Mouse (Mus musculus) limb, embryonic 12.5 days (tissue): ENCODE results near the gene AI854703. TPM values are rescaled to one million over a fixed set of nuclear protein-coding genes. Genes with fewer than 3 reads are reported as not detected.

Experiments used
- ATAC-seq: fragments of 200-750 bp; cut with Nextera tagmentation; 2 replicates; pipeline ENCODE4 v1.8.0; 2017; ENCODE audit warnings: low read depth, moderate TSS enrichment; ENCODE audit not compliant: insufficient number of reproducible peaks, insufficient read depth, low FRiP score, low TSS enrichment
- H3K27ac ChIP-seq: fragments of 300-500 bp; sonication (generic); 2 replicates; pipeline ENCODE4 v1.5.1; 2016; ENCODE audit warnings: mild to moderate bottlenecking, moderate library complexity
- H3K27me3 ChIP-seq: fragments of 300-500 bp; sonication (generic); 2 replicates; pipeline ENCODE4 v1.6.1; 2016; ENCODE audit warnings: mild to moderate bottlenecking, moderate library complexity
- H3K36me3 ChIP-seq: fragments of 300-500 bp; sonication (generic); 2 replicates; pipeline ENCODE4 v1.6.1; 2016; ENCODE audit warnings: mild to moderate bottlenecking, moderate library complexity
- H3K4me1 ChIP-seq: fragments of 300-500 bp; sonication (generic); replicated peaks from 2 replicates; pipeline ENCODE4 v1.6.1; 2016
- H3K4me2 ChIP-seq: fragments of 300-500 bp; sonication (generic); 2 replicates; pipeline ENCODE4 v1.6.1; 2016; ENCODE audit warnings: mild to moderate bottlenecking, moderate library complexity
- H3K4me3 ChIP-seq: fragments of 300-500 bp; sonication (generic); replicated peaks from 2 replicates; pipeline ENCODE4 v1.5.1; 2016; ENCODE audit warnings: mild to moderate bottlenecking
- H3K9ac ChIP-seq: fragments of 300-500 bp; sonication (generic); replicated peaks from 2 replicates; pipeline ENCODE4 v1.6.1; 2016; ENCODE audit warnings: mild to moderate bottlenecking, moderate library complexity
- H3K9me3 ChIP-seq: fragments of 300-500 bp; sonication (generic); 2 replicates; pipeline ENCODE4 v1.6.1; 2016; ENCODE audit warnings: mild to moderate bottlenecking, moderate library complexity
- WGBS: fragments of 180-500 bp; shearing (Covaris S2); methylation state at CpG from one replicate; pipeline ENCODE4 v1.1.7; 2016; 5-methylcytosine and 5-hydroxymethylcytosine counted together
- polyA plus RNA-seq: library from polyadenylated mRNA; unstranded; fragments of >200 nt; fragmentation: Nextera tagmentation; extraction: Ambion mirVana; gene quantifications from 2 replicates; pipeline ENCODE4 v1.2.1, GENCODE M21; 2016

The AI854703 gene
- polyA plus RNA-seq, 1 experiment from 2014 or later = 1.3 TPM

DNA sequence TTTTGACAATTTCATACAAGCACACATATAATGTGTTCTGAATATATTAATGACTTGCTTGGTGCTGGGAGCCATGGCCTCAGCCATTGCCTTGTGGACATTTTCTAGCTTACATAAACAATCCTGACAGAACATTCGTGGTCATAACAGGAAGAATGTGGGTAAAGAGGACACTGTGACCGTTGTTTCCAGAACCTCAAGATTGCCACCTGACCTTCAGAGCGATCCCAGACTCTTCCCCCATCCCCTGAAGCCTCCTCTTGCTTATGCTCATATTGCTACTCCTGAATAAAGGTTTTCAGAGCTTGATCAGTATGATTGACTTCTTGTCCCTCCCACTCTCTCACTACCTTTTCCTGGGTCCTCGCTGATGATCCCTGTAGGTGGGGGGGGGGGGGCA is 51.8 kb downstream of the AI854703 start:
- Histone ChIP-seq H3K27me3 (no peaks in the 10 kb centered on the region), H3K36me3 (no peaks in the 10 kb centered on the region), H3K27ac (no peak overlapping the region), H3K9me3 (no peaks in the 10 kb centered on the region), H3K9ac (no peak overlapping the region), H3K4me3 (no peak overlapping the region), H3K4me1 (no peaks in the 10 kb centered on the region; the same call in 1 of the 2 replicates), H3K4me2 (no peak overlapping the region)
- 86% methylated on average over 4 of the region's 4 CpGs for WGBS
- no peak for ATAC-seq

DNA sequence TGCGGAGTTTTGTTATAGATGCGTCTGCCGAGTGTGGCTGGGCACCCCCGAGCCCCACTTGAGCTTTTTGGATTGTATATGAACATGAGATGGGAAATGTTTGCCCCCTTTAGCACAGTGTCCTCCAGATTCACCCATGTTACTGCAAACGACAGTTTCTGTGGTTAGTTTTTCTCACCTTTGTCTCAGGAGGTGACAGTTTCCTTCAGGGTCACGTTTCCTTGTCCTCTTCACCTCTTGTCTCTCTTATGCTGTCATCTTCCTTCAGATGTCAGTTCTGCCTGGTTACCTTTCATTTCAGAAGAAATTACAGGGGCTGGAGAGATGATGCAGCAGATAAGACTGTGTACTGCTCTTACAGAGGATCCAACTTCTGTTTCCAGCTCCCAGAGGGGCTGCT is 53.1 kb downstream of the AI854703 start:
- Histone ChIP-seq H3K4me2 (no peak overlapping the region), H3K9me3 (no peaks in the 10 kb centered on the region), H3K27ac (no peak overlapping the region), H3K4me3 (no peak overlapping the region), H3K27me3 (no peaks in the 10 kb centered on the region), H3K9ac (no peak overlapping the region), H3K36me3 (no peaks in the 10 kb centered on the region), H3K4me1 (no peaks in the 10 kb centered on the region; the same call in 1 of the 2 replicates)
- no peak for ATAC-seq
- 75% methylated on average over 6 of the region's 6 CpGs for WGBS

DNA sequence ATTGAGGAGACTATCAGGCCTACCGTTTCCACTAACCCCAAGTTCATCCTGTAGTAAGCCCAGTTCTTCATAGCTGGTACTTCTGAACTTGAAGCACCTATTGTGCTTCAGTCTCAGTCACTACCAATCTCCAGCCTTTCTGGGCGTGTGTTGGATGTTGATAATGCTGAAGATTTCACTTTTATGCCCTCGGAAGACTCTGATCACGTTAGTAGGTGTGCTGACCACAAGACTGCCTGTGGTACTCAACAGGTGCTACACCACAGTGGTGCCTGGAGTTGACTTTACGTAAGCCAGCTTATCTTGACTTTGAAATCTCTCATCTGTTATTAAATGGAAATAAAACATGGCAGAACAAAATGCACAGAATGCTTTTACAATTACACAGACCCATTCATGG is 53.9 kb downstream of the AI854703 start:
- Histone ChIP-seq H3K4me1 (no peaks in the 10 kb centered on the region; the same call in 1 of the 2 replicates), H3K27me3 (no peaks in the 10 kb centered on the region), H3K27ac (no peak overlapping the region), H3K4me3 (no peak overlapping the region), H3K36me3 (no peaks in the 10 kb centered on the region), H3K9ac (no peak overlapping the region), H3K4me2 (no peak overlapping the region), H3K9me3 (no peaks in the 10 kb centered on the region)
- ATAC-seq = no peak
- WGBS = 76% methylated on average over 5 of the region's 5 CpGs

DNA sequence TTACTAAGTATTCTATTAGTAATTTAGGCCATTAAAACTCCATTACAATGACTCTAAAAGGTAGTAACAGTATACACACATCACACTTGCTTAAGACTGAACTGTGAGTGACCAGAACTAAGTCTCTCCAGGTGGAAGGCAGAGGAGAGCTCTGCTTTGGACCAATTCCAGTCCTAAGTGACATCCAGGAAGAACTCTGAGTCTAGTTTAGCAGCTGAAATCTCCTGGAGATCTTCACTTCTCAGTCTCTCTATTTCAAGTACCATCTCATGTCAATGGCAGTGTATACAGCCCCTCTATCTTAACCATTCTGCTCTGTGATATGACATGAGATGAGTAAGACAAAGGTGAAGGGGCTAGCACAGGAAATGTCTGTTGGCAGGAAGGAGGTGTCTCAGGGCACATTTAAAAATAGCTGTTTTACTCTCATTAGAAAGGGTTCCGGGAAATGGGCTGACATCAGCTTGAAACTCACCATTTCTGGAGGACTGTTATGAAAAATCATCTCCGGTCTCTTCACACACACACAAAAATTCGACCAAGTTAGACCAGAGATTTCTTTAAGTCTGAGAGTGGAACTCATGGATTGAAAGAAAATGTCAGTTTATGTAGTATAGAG is 55.0 kb downstream of the AI854703 start:
- Histone ChIP-seq H3K4me1 (no peaks in the 10 kb centered on the region), H3K4me2 (no peak overlapping the region), H3K27me3 (no peaks in the 10 kb centered on the region), H3K4me3 (no peak overlapping the region), H3K27ac (no peak overlapping the region), H3K36me3 (no peaks in the 10 kb centered on the region), H3K9ac (no peak overlapping the region), H3K9me3 (no peaks in the 10 kb centered on the region)
- no peak for ATAC-seq
- 85% methylated on average over 3 of the region's 3 CpGs for WGBS

GRCm38 (mm10) chr6:48682271-48682670 is 55.7 kb downstream of the AI854703 start:
- Histone ChIP-seq H3K36me3 (no peaks in the 10 kb centered on the region), H3K4me2 (no peak overlapping the region), H3K4me3 (no peak overlapping the region), H3K4me1 (no peaks in the 10 kb centered on the region), H3K27me3 (no peaks in the 10 kb centered on the region), H3K9ac (no peak overlapping the region), H3K27ac (no peak overlapping the region), H3K9me3 (no peaks in the 10 kb centered on the region)
- ATAC-seq = no peak
- WGBS = 79% methylated on average over 4 of the region's 4 CpGs

Other genes starting within 250 kb of the AI854703 start
- gene Krba1, start 231.2 kb upstream of the AI854703 start, polyA plus RNA-seq = 29.9 and 32.1 TPM in 2 replicates
- 23.5 and 23.7 TPM in 2 replicates for gene Zfp467, start 180.9 kb upstream of the AI854703 start, polyA plus RNA-seq
- 0.33 and 0.38 TPM in 2 replicates for gene Sspo, start 178.5 kb upstream of the AI854703 start, polyA plus RNA-seq
- 5.5 and 6.9 TPM in 2 replicates for gene Atp6v0e2, start 89.1 kb upstream of the AI854703 start, polyA plus RNA-seq
- 9.0 and 11.4 TPM in 2 replicates for gene Lrrc61, start 72.0 kb upstream of the AI854703 start, polyA plus RNA-seq
- gene Rarres2, start 54.0 kb upstream of the AI854703 start, polyA plus RNA-seq = 4.9 and 6.9 TPM in 2 replicates
- gene Gm45021, start 37.2 kb upstream of the AI854703 start, polyA plus RNA-seq = not detected in 2 replicates
- gene Repin1, start 32.9 kb upstream of the AI854703 start, polyA plus RNA-seq = 43.2 and 46.4 TPM in 2 replicates
- gene Gm44965, start 32.8 kb upstream of the AI854703 start, polyA plus RNA-seq = 0.72 TPM in 1 of 2 replicates, not detected in the other
- 9.7 and 10.5 TPM in 2 replicates for gene Zfp775, start 24.7 kb upstream of the AI854703 start, polyA plus RNA-seq
- gene Gimap8, start 20.5 kb downstream of the AI854703 start, polyA plus RNA-seq = 0.66 and 0.74 TPM in 2 replicates
- gene Gimap9, start 49.4 kb downstream of the AI854703 start, polyA plus RNA-seq = 5.8 and 5.9 TPM in 2 replicates
- 10.0 and 10.5 TPM in 2 replicates for gene Gimap4, start 57.8 kb downstream of the AI854703 start, polyA plus RNA-seq
- gene Gimap6, start 81.5 kb downstream of the AI854703 start, polyA plus RNA-seq = 12.9 and 14.1 TPM in 2 replicates
- gene Gm28053, start 91.8 kb downstream of the AI854703 start, polyA plus RNA-seq = 1.6 and 2.5 TPM in 2 replicates
- gene Gimap7, start 91.9 kb downstream of the AI854703 start, polyA plus RNA-seq = not detected in 2 replicates
- gene Gimap1, start 112.3 kb downstream of the AI854703 start, polyA plus RNA-seq = 7.6 and 7.9 TPM in 2 replicates
- gene Gimap5, start 119.4 kb downstream of the AI854703 start, polyA plus RNA-seq = 1.4 and 1.6 TPM in 2 replicates
- not detected in 2 replicates for gene Gimap3, start 144.1 kb downstream of the AI854703 start, polyA plus RNA-seq
- 37.4 and 38.9 TPM in 2 replicates for gene Tmem176a, start 214.2 kb downstream of the AI854703 start, polyA plus RNA-seq
- gene Tmem176b, start 214.7 kb downstream of the AI854703 start, polyA plus RNA-seq = 120 and 128 TPM in 2 replicates
- not detected in 2 replicates for gene Aoc1, start 246.1 kb downstream of the AI854703 start, polyA plus RNA-seq